Mouse (Mus musculus) olfactory bulb, adult 2 months (tissue): Measurements from ENCODE around the gene Ciao2a. TPM values are rescaled to one million over a fixed set of nuclear protein-coding genes. Genes with fewer than 3 reads are reported as not detected.
A peak's percentile ranks its signal among the peaks of the same experiment; 100 is the strongest.

Experiments
- H3K27ac ChIP-seq: fragments of 200-500 bp; 2 replicates; pipeline ENCODE4 v1.5.1; 2012; ENCODE audit warnings: low read depth, low read length; ENCODE audit not compliant: insufficient read depth
- H3K4me1 ChIP-seq: fragments of 200-500 bp; 2 replicates; pipeline ENCODE4 v1.6.1; 2012; ENCODE audit warnings: low read length; ENCODE audit not compliant: control insufficient read depth, insufficient read depth
- H3K4me3 ChIP-seq: fragments of 200-500 bp; 2 replicates; pipeline ENCODE4 v1.5.1; 2012; ENCODE audit warnings: mild to moderate bottlenecking, low read depth, low read length, moderate library complexity; ENCODE audit not compliant: insufficient read depth
- CTCF ChIP-seq: fragments of 200-500 bp; IDR thresholded peaks from 2 replicates; pipeline ENCODE4 v1.5.1; 2012; ENCODE audit warnings: low read depth, mild to moderate bottlenecking, low read length, moderate library complexity; ENCODE audit not compliant: insufficient read depth
- POLR2A ChIP-seq: fragments of 200-500 bp; IDR thresholded peaks from 2 replicates; pipeline ENCODE4 v1.6.1; 2012; ENCODE audit warnings: mild to moderate bottlenecking, low read depth, low read length, moderate library complexity; ENCODE audit not compliant: insufficient read depth
- WGBS: fragments of 180-500 bp; shearing (Covaris S2); methylation state at CpG from one replicate; pipeline ENCODE4 v1.1.7; 2018; 5-methylcytosine and 5-hydroxymethylcytosine counted together
- polyA plus RNA-seq: library from polyadenylated mRNA; stranded (reverse); fragments of >200 nt; gene quantifications from 2 replicates; pipeline ENCODE4 v1.2.4, GENCODE M21; 2012; ENCODE audit warnings: low replicate concordance; ENCODE audit not compliant: missing spikeins, insufficient read depth, insufficient read length

The Ciao2a gene
- polyA plus RNA-seq, 1 experiment: not detected

GRCm38 (mm10) chr9:66091327-66092231, 34.8 kb upstream of the Ciao2a start:
- H3K27ac ChIP-seq: no peak overlapping the region
- peaks cover 12% of the 10 kb centered on the region for H3K4me1 ChIP-seq
- no peak for TF ChIP-seq CTCF
- TF ChIP-seq POLR2A: no peak
- H3K4me3 ChIP-seq: no peak overlapping the region
- WGBS: 59% methylated on average over 6 of the region's 6 CpGs

GRCm38 (mm10) chr9:66092664-66093063, 33.7 kb upstream of the Ciao2a start:
- WGBS: 79% methylated on average over 2 of the region's 2 CpGs
- TF ChIP-seq CTCF: no peak
- no peak for TF ChIP-seq POLR2A
- no peak overlapping the region for H3K4me3 ChIP-seq

GRCm38 (mm10) chr9:66101577-66101976, 24.8 kb upstream of the Ciao2a start:
- H3K4me3 ChIP-seq: no peak overlapping the region
- 67% methylated on average over 8 of the region's 8 CpGs for WGBS
- H3K27ac ChIP-seq: peak overlapping the region; percentile 44; the same call in 1 of the 2 replicates
- H3K4me1 ChIP-seq: peaks cover 9% of the 10 kb centered on the region; the same call in 1 of the 2 replicates
- no peak for TF ChIP-seq CTCF
- TF ChIP-seq POLR2A: no peak

More at GRCm38 (mm10) chr9:66092664-66093063, 33.7 kb upstream of the Ciao2a start:
- Histone ChIP-seq H3K4me1 (peaks cover 12% of the 10 kb centered on the region), H3K27ac (no peak overlapping the region)

GRCm38 (mm10) chr9:66102668-66103067, 23.7 kb upstream of the Ciao2a start:
- 30% methylated on average over 6 of the region's 6 CpGs for WGBS
- Histone ChIP-seq H3K4me1 (peaks cover 9% of the 10 kb centered on the region; the same call in 1 of the 2 replicates), H3K27ac (no peak overlapping the region), H3K4me3 (no peak overlapping the region)
- TF ChIP-seq CTCF (no peak), POLR2A (no peak)

GRCm38 (mm10) chr9:66104601-66105000, 21.8 kb upstream of the Ciao2a start:
- no peak overlapping the region for H3K27ac ChIP-seq
- no peak for TF ChIP-seq POLR2A
- no peak for TF ChIP-seq CTCF
- no peak overlapping the region for H3K4me3 ChIP-seq
- 96% methylated on average over 4 of the region's 4 CpGs for WGBS
- peaks cover 9% of the 10 kb centered on the region; the same call in 1 of the 2 replicates for H3K4me1 ChIP-seq

- no peak overlapping the region for H3K27ac ChIP-seq
- peaks cover 9% of the 10 kb centered on the region; the same call in 1 of the 2 replicates for H3K4me1 ChIP-seq
- TF ChIP-seq POLR2A (no peak), CTCF (no peak)
- WGBS: 84% methylated on average over 8 of the region's 8 CpGs
- no peak overlapping the region for H3K4me3 ChIP-seq
Observed at GRCm38 (mm10) chr9:66105168-66105567, 21.2 kb upstream of the Ciao2a start.

DNA sequence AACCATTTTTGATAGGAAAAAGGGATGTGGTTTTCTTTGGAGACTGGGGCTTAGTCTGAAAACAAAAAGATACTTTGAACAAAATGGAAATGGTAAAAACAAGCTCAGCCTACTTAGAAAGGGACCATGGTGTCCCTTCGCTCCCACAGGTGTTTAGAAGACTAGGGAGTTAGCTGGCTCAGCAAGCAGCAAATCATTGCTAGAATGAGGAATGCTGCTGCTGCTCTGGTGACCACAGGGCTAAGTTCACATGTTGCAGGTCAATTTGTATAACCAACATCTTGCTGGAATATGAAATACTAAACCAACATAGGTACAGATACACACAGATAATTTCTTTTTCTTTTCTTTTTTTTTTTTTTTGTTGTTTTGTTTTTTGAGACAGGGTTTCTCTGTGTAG, 16.8 kb upstream of the Ciao2a start:
- Histone ChIP-seq H3K27ac (no peak overlapping the region), H3K4me1 (no peaks in the 10 kb centered on the region), H3K4me3 (no peak overlapping the region)
- TF ChIP-seq POLR2A (no peak), CTCF (no peak)
- 100% methylated on average over 1 of the region's 1 CpGs for WGBS

DNA sequence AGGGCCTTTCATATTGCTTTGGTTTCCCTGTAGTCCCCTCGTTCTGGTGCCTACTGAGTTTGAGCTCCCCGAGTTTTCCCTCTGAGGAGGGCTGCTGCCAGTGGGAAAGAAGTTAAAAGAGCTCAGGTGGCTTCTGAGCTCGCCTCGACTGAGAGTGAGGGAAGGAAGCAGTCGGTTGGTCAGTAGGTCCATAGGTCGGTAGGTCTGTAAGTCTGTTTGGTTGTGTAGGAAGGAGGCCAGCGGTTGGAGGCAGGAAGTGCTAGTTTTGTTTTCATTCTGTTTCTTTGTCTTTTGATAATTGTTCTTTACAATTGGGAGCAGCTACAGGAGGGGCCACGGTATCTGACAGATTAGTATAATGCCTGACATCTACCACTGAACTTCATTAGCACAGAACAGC, 16.3 kb upstream of the Ciao2a start:
- Histone ChIP-seq H3K4me3 (no peak overlapping the region), H3K4me1 (no peaks in the 10 kb centered on the region), H3K27ac (no peak overlapping the region)
- TF ChIP-seq CTCF: no peak
- no peak for TF ChIP-seq POLR2A
- WGBS: 46% methylated on average over 8 of the region's 8 CpGs

DNA sequence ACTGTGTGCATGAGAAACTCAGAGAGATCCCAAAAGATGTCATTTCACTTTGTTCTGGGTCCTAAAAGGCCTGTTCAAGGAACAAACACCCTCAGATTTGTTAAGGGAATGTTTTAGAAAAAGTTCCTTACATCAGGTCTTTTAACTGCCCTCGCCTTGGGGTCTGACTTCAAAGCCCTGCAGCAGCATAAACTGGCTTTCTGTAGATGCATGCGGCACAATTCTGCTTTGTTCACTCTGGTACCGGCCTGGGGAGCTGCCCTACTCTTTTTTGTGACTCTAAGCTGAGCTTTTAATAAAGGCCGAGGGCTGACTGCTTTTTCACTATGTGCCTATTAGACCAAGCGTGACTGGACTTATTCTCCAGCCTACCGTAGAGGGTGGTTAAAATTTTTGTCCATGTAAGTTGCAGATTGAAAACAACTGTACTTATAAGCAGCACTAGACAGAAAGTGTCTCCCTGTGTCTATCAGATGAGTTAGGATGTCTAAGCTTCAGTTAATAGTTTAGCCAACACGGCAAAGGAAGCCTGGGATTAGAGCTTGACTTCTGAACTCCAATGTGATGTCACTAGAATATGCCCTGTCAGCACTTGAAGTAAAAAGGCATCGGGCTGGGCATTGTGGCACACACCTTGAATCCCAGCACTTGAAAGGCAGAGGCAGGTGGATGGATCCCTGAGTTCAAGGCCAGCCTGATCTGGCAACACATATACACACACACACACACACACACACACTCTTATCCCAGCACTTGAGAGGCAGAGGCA, 15.6 kb upstream of the Ciao2a start:
- Histone ChIP-seq H3K27ac (no peak overlapping the region), H3K4me1 (no peaks in the 10 kb centered on the region), H3K4me3 (no peak overlapping the region)
- TF ChIP-seq POLR2A (no peak), CTCF (no peak)
- WGBS: 41% methylated on average over 8 of the region's 8 CpGs
